Mouse (Mus musculus): Measurements from ENCODE around the gene Trim44. TPM values are rescaled to one million over a fixed set of nuclear protein-coding genes. Genes with fewer than 3 reads are reported as not detected.

Trim44 gene
- polyA plus RNA-seq, 1 experiment from 2014 or later: 36.8 TPM

DNA sequence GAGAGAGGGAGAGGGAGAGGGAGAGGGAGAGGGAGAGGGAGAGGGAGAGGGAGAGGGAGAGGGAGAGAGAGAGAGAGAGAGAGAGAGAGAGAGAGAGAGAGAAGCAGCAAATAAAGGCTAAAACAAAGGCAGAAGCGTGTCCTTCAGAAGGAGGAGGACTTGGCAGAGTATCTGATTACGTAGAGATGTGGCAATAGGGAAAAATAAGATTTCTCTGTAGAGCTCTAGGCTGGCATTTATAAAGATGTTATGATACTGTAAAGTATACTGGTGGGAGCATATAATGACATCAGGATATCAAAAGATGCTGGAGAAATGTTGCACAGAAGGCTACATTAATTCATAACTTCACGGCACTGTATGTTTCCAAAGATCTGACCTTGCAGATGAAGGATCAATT lies 76.5 kb downstream of the Trim44 start:
- Histone ChIP-seq H3K36me3 (ENCODE audit: control insufficient read depth, insufficient read depth, low read length) (no peaks in the 10 kb centered on the region; the same call in 1 of the 2 replicates), H3K4me1 (ENCODE audit: control insufficient read depth, insufficient read depth, low read length) (no peaks in the 10 kb centered on the region), H3K9ac (replicated peaks; ENCODE audit: low read depth, low read length) (no peak overlapping the region), H3K4me2 (replicated peaks; ENCODE audit: low read depth, low read length) (no peak overlapping the region), H3K27ac (ENCODE audit: low read length) (no peak overlapping the region), H3K9me3 (ENCODE audit: control insufficient read depth, low read depth, low read length) (no peaks in the 10 kb centered on the region), H3K27me3 (ENCODE audit: control insufficient read depth, insufficient read depth, low read length) (no peaks in the 10 kb centered on the region), H3K4me3 (ENCODE audit: low read depth, low read length) (no peak overlapping the region)
- no peak for ATAC-seq (ENCODE audit: insufficient number of reproducible peaks, insufficient read depth, low FRiP score, low read depth)
- 83% methylated on average over 3 of the region's 3 CpGs for WGBS

DNA sequence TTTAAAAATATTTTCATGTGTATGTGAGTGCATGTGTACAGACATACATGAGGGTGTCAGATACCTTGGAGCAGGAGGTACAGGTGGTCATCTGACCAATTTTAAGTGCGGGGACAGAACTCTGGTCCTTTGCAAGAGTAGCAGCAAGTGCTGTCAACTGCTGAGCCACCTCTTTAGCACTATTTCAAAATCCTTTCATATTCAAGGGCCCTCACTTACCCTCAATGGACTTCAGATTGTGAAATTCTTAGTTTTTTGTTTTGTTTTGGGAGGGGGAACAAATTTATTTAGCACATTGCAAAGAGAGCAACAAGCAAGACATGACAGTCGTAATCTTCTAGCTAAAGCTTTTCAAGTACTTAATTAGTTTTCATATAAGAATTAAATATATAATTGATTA lies 81.7 kb downstream of the Trim44 start:
- H3K9me3 ChIP-seq (ENCODE audit: control insufficient read depth, low read depth, low read length): no peaks in the 10 kb centered on the region
- no peak overlapping the region for H3K4me3 ChIP-seq (ENCODE audit: low read depth, low read length)
- peaks cover 1% of the 10 kb centered on the region; the same call in 1 of the 2 replicates for H3K4me1 ChIP-seq (ENCODE audit: control insufficient read depth, insufficient read depth, low read length)
- no peaks in the 10 kb centered on the region for H3K36me3 ChIP-seq (ENCODE audit: control insufficient read depth, insufficient read depth, low read length)
- no peak overlapping the region for H3K27ac ChIP-seq (ENCODE audit: low read length)
- ATAC-seq (ENCODE audit: insufficient number of reproducible peaks, insufficient read depth, low FRiP score, low read depth): no peak
- 94% methylated on average over 2 of the region's 2 CpGs for WGBS
- no peak overlapping the region for H3K9ac ChIP-seq (replicated peaks; ENCODE audit: low read depth, low read length)
- H3K4me2 ChIP-seq (replicated peaks; ENCODE audit: low read depth, low read length): no peak overlapping the region
- no peaks in the 10 kb centered on the region for H3K27me3 ChIP-seq (ENCODE audit: control insufficient read depth, insufficient read depth, low read length)

DNA sequence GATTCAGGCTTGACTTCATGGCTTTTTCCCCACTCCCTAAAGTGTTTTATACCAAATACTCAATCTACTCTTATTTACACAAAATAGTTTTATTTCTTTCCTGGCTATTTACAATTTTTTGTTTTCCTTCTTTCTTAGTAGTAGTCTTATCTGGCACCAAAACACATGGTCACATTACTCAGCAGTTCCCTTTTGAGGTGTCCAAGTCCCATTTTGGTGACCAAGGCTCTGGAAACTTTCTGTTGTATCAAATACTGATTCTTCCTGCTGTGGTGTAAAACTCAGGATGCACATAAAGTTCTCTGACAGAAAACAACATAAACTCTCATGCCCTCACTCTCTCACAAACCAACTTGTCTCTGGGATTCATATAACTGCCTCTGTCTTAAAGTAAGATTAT lies 83.3 kb downstream of the Trim44 start:
- ATAC-seq (ENCODE audit: insufficient number of reproducible peaks, insufficient read depth, low FRiP score, low read depth): no peak
- Histone ChIP-seq H3K9me3 (ENCODE audit: control insufficient read depth, low read depth, low read length) (no peaks in the 10 kb centered on the region), H3K9ac (replicated peaks; ENCODE audit: low read depth, low read length) (no peak overlapping the region), H3K27me3 (ENCODE audit: control insufficient read depth, insufficient read depth, low read length) (no peaks in the 10 kb centered on the region), H3K27ac (ENCODE audit: low read length) (no peak overlapping the region), H3K4me2 (replicated peaks; ENCODE audit: low read depth, low read length) (no peak overlapping the region), H3K4me1 (ENCODE audit: control insufficient read depth, insufficient read depth, low read length) (peaks cover 3% of the 10 kb centered on the region; the same call in 1 of the 2 replicates), H3K36me3 (ENCODE audit: control insufficient read depth, insufficient read depth, low read length) (no peaks in the 10 kb centered on the region), H3K4me3 (ENCODE audit: low read depth, low read length) (no peak overlapping the region)

DNA sequence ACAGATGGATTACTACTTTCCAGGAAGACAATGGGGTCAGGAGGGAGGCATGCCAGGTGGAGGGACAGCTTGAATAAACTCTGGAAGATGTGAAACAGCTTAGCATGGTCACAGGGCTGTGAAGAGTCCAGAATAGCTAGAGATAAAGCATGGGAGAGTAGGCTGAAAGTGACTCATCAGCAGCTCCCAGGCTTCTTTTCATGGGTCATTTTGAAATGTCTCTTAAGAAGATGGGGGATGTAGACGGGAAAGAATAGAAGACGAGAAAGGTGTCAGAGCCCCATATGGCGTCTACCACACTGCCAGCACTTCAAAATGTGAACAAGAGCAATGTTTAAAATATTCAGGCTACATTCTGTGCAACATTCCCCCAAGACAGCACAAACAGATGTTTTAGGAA lies 91.1 kb downstream of the Trim44 start:
- Histone ChIP-seq H3K27ac (ENCODE audit: low read length) (no peak overlapping the region), H3K4me3 (ENCODE audit: low read depth, low read length) (no peak overlapping the region), H3K9me3 (ENCODE audit: control insufficient read depth, low read depth, low read length) (no peaks in the 10 kb centered on the region), H3K36me3 (ENCODE audit: control insufficient read depth, insufficient read depth, low read length) (no peaks in the 10 kb centered on the region), H3K27me3 (ENCODE audit: control insufficient read depth, insufficient read depth, low read length) (no peaks in the 10 kb centered on the region), H3K9ac (replicated peaks; ENCODE audit: low read depth, low read length) (no peak overlapping the region), H3K4me2 (replicated peaks; ENCODE audit: low read depth, low read length) (no peak overlapping the region), H3K4me1 (ENCODE audit: control insufficient read depth, insufficient read depth, low read length) (peaks cover 3% of the 10 kb centered on the region; the same call in 1 of the 2 replicates)
- 60% methylated on average over 3 of the region's 3 CpGs for WGBS
- no peak for ATAC-seq (ENCODE audit: insufficient number of reproducible peaks, insufficient read depth, low FRiP score, low read depth)

DNA sequence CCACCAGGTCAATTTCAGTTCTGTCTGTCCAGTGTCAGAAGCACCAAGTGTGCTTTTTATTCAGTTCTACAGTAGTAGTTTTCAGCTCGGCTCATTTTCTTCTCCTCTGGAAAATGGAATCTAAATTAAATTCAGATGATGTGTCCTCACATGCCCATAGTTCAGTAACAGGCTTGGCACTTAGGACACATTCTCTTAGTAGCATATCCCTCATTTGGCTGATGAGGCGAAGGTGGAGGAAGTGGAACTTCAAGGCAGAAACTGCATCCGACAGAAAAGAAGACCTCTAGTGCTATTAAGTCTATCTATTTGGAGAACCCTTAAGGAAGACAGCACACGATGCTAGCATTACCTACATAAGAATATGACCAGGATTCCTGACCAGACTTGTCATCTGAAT lies 92.5 kb downstream of the Trim44 start:
- Histone ChIP-seq H3K36me3 (ENCODE audit: control insufficient read depth, insufficient read depth, low read length) (no peaks in the 10 kb centered on the region), H3K9me3 (ENCODE audit: control insufficient read depth, low read depth, low read length) (no peaks in the 10 kb centered on the region), H3K4me1 (ENCODE audit: control insufficient read depth, insufficient read depth, low read length) (no peaks in the 10 kb centered on the region), H3K27ac (ENCODE audit: low read length) (no peak overlapping the region), H3K9ac (replicated peaks; ENCODE audit: low read depth, low read length) (no peak overlapping the region), H3K4me3 (ENCODE audit: low read depth, low read length) (no peak overlapping the region), H3K4me2 (replicated peaks; ENCODE audit: low read depth, low read length) (no peak overlapping the region), H3K27me3 (ENCODE audit: control insufficient read depth, insufficient read depth, low read length) (no peaks in the 10 kb centered on the region)
- ATAC-seq (ENCODE audit: insufficient number of reproducible peaks, insufficient read depth, low FRiP score, low read depth): no peak
- 85% methylated on average over 4 of the region's 4 CpGs for WGBS

DNA sequence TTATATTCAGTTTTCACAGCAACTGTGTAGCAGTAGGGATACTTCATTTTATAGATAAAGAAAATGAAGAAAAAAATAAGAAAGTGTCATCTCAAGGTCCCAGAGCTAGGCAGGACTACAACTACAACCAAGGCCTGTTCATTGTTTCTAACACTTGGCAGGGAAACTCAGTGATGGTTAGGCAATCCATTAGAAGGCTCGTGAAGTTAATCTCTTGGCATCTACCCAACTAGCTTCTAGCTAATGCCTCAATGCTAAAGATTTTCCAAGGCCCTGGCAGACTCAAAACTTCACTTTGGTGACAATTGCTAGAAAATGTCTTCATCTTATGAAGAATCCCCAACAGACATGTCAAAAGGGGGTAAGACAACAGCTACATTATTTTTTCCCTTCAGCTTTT lies 93.0 kb downstream of the Trim44 start:
- WGBS: 24% methylated on average over 1 of the region's 1 CpGs
- H3K9ac ChIP-seq (replicated peaks; ENCODE audit: low read depth, low read length): no peak overlapping the region

DNA sequence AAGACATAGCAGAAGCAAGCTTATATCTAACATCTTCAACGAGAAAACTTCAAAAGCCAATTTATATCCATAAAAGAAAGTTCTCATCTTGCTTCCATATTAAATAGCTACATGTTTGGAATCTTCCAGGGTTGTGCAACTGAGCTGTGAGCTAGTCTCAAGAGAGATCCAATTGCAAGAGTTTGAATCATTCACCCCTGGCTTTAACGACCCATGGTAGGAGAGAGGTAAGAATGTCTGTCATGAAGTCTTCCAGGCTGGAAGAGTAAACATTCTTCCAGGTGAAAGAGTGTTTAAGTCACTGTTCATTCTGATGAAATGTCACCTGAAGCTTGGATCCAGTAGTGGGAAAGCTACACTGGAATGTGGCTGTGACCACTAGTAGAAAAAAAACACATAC lies 93.6 kb downstream of the Trim44 start:
- Histone ChIP-seq H3K4me2 (replicated peaks; ENCODE audit: low read depth, low read length) (no peak overlapping the region), H3K27ac (ENCODE audit: low read length) (no peak overlapping the region), H3K4me1 (ENCODE audit: control insufficient read depth, insufficient read depth, low read length) (no peaks in the 10 kb centered on the region), H3K4me3 (ENCODE audit: low read depth, low read length) (no peak overlapping the region), H3K9me3 (ENCODE audit: control insufficient read depth, low read depth, low read length) (no peaks in the 10 kb centered on the region), H3K36me3 (ENCODE audit: control insufficient read depth, insufficient read depth, low read length) (no peaks in the 10 kb centered on the region), H3K27me3 (ENCODE audit: control insufficient read depth, insufficient read depth, low read length) (no peaks in the 10 kb centered on the region), H3K9ac (replicated peaks; ENCODE audit: low read depth, low read length) (no peak overlapping the region)
- ATAC-seq (ENCODE audit: insufficient number of reproducible peaks, insufficient read depth, low FRiP score, low read depth): no peak
- 68% methylated on average over 2 of the region's 2 CpGs for WGBS

More for the DNA sequence above, 93.0 kb downstream of the Trim44 start:
- no peak overlapping the region for H3K4me3 ChIP-seq (ENCODE audit: low read depth, low read length)
- H3K27me3 ChIP-seq (ENCODE audit: control insufficient read depth, insufficient read depth, low read length): no peaks in the 10 kb centered on the region
- no peaks in the 10 kb centered on the region for H3K4me1 ChIP-seq (ENCODE audit: control insufficient read depth, insufficient read depth, low read length)
- H3K9me3 ChIP-seq (ENCODE audit: control insufficient read depth, low read depth, low read length): no peaks in the 10 kb centered on the region
- no peaks in the 10 kb centered on the region for H3K36me3 ChIP-seq (ENCODE audit: control insufficient read depth, insufficient read depth, low read length)
- ATAC-seq (ENCODE audit: insufficient number of reproducible peaks, insufficient read depth, low FRiP score, low read depth): no peak
- H3K27ac ChIP-seq (ENCODE audit: low read length): no peak overlapping the region
- no peak overlapping the region for H3K4me2 ChIP-seq (replicated peaks; ENCODE audit: low read depth, low read length)

DNA sequence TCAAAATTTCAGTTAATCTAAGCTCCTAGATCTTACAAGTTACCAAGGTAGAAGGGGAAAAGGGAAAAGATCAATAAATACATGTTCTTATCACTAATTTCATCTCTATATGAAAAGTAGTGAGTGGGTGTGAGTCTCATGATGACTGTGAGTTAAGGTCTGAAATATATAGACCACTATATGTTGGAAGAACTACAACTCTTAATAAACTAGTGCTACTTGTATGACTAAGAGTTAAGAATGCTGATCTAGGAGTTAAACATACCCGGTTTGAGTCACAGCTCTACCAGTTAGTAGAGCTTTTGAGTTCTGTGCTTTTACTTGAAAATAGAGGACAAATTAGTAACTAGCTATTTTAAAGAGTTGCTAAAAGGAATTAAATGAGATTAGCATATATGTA lies 94.7 kb downstream of the Trim44 start:
- Histone ChIP-seq H3K4me3 (ENCODE audit: low read depth, low read length) (no peak overlapping the region), H3K27ac (ENCODE audit: low read length) (no peak overlapping the region), H3K4me1 (ENCODE audit: control insufficient read depth, insufficient read depth, low read length) (no peaks in the 10 kb centered on the region), H3K27me3 (ENCODE audit: control insufficient read depth, insufficient read depth, low read length) (no peaks in the 10 kb centered on the region), H3K9me3 (ENCODE audit: control insufficient read depth, low read depth, low read length) (no peaks in the 10 kb centered on the region), H3K4me2 (replicated peaks; ENCODE audit: low read depth, low read length) (no peak overlapping the region), H3K36me3 (ENCODE audit: control insufficient read depth, insufficient read depth, low read length) (no peaks in the 10 kb centered on the region), H3K9ac (replicated peaks; ENCODE audit: low read depth, low read length) (no peak overlapping the region)
- ATAC-seq (ENCODE audit: insufficient number of reproducible peaks, insufficient read depth, low FRiP score, low read depth): no peak
- 96% methylated on average over 1 of the region's 1 CpGs for WGBS

DNA sequence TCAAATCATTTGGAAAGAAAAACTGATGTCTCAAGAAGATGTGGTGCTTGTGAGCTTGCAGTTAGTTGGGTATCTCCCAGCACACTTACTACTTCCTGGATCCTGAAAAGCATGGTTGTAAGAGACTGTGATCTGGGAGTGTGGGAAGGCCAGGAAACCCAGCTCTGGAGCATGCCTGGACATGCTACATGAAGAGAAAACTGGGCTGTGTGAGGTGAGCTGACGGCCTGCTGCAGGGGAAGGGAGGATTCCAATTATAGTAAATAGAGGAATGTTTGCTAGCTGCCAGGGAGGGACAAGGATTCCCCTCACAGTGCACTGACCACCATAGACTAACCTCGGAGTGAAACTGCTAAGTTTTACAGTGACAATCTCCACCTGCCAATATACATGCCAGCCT lies 104.4 kb downstream of the Trim44 start:
- peaks cover 5% of the 10 kb centered on the region; the same call in 1 of the 2 replicates for H3K36me3 ChIP-seq (ENCODE audit: control insufficient read depth, insufficient read depth, low read length)
- 26% methylated on average over 2 of the region's 2 CpGs for WGBS
- H3K4me1 ChIP-seq (ENCODE audit: control insufficient read depth, insufficient read depth, low read length): no peaks in the 10 kb centered on the region
- no peak overlapping the region for H3K4me3 ChIP-seq (ENCODE audit: low read depth, low read length)
- H3K9me3 ChIP-seq (ENCODE audit: control insufficient read depth, low read depth, low read length): no peaks in the 10 kb centered on the region
- no peak for ATAC-seq (ENCODE audit: insufficient number of reproducible peaks, insufficient read depth, low FRiP score, low read depth)
- no peak overlapping the region for H3K27ac ChIP-seq (ENCODE audit: low read length)
- no peaks in the 10 kb centered on the region for H3K27me3 ChIP-seq (ENCODE audit: control insufficient read depth, insufficient read depth, low read length)
- no peak overlapping the region for H3K9ac ChIP-seq (replicated peaks; ENCODE audit: low read depth, low read length)
- no peak overlapping the region for H3K4me2 ChIP-seq (replicated peaks; ENCODE audit: low read depth, low read length)
